Mouse (Mus musculus): ENCODE data around the gene Rgs17. TPM values are rescaled to one million over a fixed set of nuclear protein-coding genes. Genes with fewer than 3 reads are reported as not detected.
A peak's percentile ranks its signal among the peaks of the same experiment; 100 is the strongest.

The Rgs17 gene
- polyA plus RNA-seq, 1 experiment, result 0.26 TPM

DNA sequence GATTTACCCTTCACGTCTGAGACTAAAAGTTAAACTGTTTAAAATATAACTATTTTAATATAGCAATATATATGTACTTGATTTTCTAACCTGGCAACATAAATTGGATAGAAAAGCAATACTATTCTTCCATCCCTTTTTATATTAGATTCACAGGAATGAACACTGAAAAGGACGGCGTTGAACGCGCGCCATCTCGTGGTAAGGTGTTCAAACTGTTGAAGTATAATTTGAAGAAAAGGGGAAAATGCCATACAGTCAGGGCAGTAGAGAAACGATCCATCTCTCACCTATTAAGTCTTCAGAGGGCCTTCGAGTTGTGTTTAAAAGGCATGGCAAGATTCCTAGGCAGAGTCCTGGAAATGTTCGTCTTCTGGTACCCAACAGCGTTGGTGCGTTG lies 131.5 kb downstream of the Rgs17 start:
- no peak overlapping the region for H3K4me3 ChIP-seq (ENCODE audit: control insufficient read depth, insufficient read depth, low read length)
- no peaks in the 10 kb centered on the region for H3K27me3 ChIP-seq (ENCODE audit: control insufficient read depth, insufficient read depth, low read length)
- H3K27ac ChIP-seq (ENCODE audit: control insufficient read depth, insufficient read depth, low read length), result no peak overlapping the region
- H3K4me1 ChIP-seq (replicated peaks; ENCODE audit: control insufficient read depth, insufficient read depth, low read length), result no peaks in the 10 kb centered on the region
- DNase-seq, result peak; percentile 33
- 29% methylated on average over 12 of the region's 12 CpGs for WGBS
- H3K36me3 ChIP-seq (ENCODE audit: control insufficient read depth, insufficient read depth, low read length), result no peaks in the 10 kb centered on the region
- TF ChIP-seq POLR2A (IDR thresholded peaks at IDR 0.05; ENCODE audit: control insufficient read depth, extremely low read depth, insufficient read depth, low read length, poor library complexity), result no peak
- TF ChIP-seq CTCF (IDR thresholded peaks at IDR 0.05; ENCODE audit: borderline replicate concordance, control insufficient read depth, extremely low read depth, insufficient read depth, low read length, poor library complexity), result no peak

DNA sequence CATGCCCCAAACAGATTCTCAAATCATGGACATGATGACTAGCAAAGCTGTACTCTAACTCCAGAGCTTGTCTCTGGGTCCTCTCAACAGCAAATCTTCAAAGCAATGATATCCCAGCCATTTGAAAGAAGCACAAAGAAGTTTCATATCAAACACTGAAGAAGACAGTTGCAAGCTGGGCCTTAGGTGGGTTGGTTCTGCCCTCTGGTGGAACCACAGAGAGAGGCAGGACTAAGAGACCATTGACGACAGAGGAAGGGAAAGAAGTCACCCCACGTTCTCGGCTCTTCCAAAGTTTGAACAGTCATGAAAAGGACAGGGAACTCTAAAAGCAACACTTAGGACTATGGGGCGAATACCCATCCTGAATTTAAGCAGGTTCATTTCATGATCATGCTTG lies 135.3 kb downstream of the Rgs17 start:
- WGBS, result 19% methylated on average over 4 of the region's 4 CpGs
- H3K27ac ChIP-seq (ENCODE audit: control insufficient read depth, insufficient read depth, low read length), result no peak overlapping the region

More for the DNA sequence above, 135.3 kb downstream of the Rgs17 start:
- Histone ChIP-seq H3K4me3 (ENCODE audit: control insufficient read depth, insufficient read depth, low read length) (no peak overlapping the region), H3K36me3 (ENCODE audit: control insufficient read depth, insufficient read depth, low read length) (no peaks in the 10 kb centered on the region), H3K27me3 (ENCODE audit: control insufficient read depth, insufficient read depth, low read length) (no peaks in the 10 kb centered on the region), H3K4me1 (replicated peaks; ENCODE audit: control insufficient read depth, insufficient read depth, low read length) (no peaks in the 10 kb centered on the region)
- DNase-seq, result peak; percentile 23
- no peak for TF ChIP-seq CTCF (IDR thresholded peaks at IDR 0.05; ENCODE audit: borderline replicate concordance, control insufficient read depth, extremely low read depth, insufficient read depth, low read length, poor library complexity)
- TF ChIP-seq POLR2A (IDR thresholded peaks at IDR 0.05; ENCODE audit: control insufficient read depth, extremely low read depth, insufficient read depth, low read length, poor library complexity), result no peak

Other genes starting within 250 kb of the Rgs17 start
- 17.6 and 23.8 TPM in 2 replicates for gene Fbxo5, start 116.8 kb downstream of the Rgs17 start, polyA plus RNA-seq (2012; rRNA removed)
- 5.3 and 7.1 TPM in 2 replicates for gene Mtrf1l, start 98.5 kb downstream of the Rgs17 start, polyA plus RNA-seq (2012; rRNA removed)